Mouse (Mus musculus): Measurements from ENCODE around the gene Col28a1.

Gene Col28a1

GRCm38 (mm10) chr6:8192517-8192916 lies at the start of gene Col28a1:
Col28a1 (minus strand) TSS chr6:8192617.
- DNase-seq, result no peak

GRCm38 (mm10) chr6:8228596-8228995 lies 36.2 kb upstream of the Col28a1 start:
- DNase-seq, result no peak

GRCm38 (mm10) chr6:8227035-8227434 lies 34.6 kb upstream of the Col28a1 start:
- no peak for DNase-seq

- no peak for DNase-seq
These were observed 18.2 kb upstream of the Col28a1 start for GRCm38 (mm10) chr6:8210661-8211060.

GRCm38 (mm10) chr6:8209866-8210186 lies 17.4 kb upstream of the Col28a1 start:
- no peak for DNase-seq

GRCm38 (mm10) chr6:8209047-8209865 lies 16.8 kb upstream of the Col28a1 start, which contains the start of gene Mios:
Mios (plus strand) TSS chr6:8209222.
- DNase-seq, result peak; percentile 86

- DNase-seq, result no peak
These were observed 2.5 kb downstream of the Col28a1 start for GRCm38 (mm10) chr6:8189917-8190316.

GRCm38 (mm10) chr6:8188599-8189233 lies 3.7 kb downstream of the Col28a1 start:
- no peak for DNase-seq

DNA sequence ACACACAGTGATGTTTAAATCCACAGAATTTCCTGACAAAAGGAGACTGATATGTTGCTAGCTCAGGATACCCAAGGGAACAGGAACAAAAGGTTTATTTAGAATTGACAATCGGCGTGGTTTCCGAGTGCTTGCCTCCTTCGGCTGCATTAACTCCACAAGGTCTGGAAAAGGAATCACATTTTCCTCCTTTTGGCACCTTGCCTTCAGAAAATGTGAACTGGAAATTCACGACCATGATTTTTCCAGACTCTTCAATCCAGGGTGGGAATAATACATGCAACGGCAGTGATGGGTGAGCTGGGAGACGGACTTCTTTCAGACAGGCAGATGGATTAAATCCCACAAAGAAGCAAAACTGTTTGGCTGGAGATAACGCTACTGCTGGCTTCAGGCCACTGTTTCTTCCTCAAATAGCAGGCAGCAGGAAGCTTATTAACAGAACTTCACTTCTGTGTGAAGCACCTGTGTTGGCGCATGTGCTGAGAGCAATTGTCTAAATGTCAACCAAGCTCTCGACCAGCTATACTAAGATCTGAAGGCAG lies 13.9 kb downstream of the Col28a1 start:
- no peak for DNase-seq

GRCm38 (mm10) chr6:8176116-8176515 lies 16.3 kb downstream of the Col28a1 start:
- no peak for DNase-seq

DNA sequence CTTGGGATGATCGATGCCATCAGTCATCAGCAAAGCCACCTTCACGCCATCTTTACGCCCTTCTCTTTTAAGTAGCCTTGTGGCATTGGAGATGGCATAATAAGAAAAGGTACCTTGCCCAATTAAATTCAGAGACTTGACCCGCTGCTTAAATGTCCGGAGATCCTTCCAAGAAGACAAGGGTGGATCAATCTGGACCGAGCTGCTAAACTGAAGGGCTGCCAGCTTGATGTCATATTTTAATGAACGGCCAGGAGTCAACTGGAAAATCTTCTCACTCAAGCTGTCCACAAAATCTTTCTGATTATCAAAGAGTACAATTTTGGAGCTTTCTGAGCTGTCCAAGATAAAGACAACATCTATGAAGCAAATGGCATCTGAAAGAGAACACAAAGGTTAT lies 17.1 kb downstream of the Col28a1 start:
- no peak for DNase-seq

DNA sequence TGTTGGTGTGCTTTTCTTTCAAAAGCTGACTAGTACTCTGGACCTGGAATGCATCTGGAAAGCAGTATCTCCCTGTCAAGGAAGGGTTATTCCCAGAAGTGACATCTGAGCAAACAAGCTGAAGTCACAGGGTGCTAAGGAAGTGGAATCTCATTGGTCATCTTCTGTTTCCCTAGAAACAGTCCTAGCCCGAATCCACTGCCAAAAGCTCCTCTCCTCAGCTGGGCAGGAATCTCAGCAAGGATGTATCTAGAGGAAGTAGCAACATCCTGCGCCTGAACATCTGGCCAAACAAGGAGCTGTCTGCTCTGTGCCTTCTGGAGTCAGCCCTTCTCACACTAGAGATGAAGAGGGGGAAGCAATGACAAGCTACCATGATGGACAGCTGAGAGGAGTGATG lies 18.4 kb downstream of the Col28a1 start:
- DNase-seq, result no peak

GRCm38 (mm10) chr6:8172101-8172500 lies 20.3 kb downstream of the Col28a1 start:
- DNase-seq, result no peak

GRCm38 (mm10) chr6:8164741-8165140 lies 27.7 kb downstream of the Col28a1 start:
- DNase-seq, result no peak

GRCm38 (mm10) chr6:8160001-8160400 lies 32.4 kb downstream of the Col28a1 start:
- DNase-seq, result no peak

DNA sequence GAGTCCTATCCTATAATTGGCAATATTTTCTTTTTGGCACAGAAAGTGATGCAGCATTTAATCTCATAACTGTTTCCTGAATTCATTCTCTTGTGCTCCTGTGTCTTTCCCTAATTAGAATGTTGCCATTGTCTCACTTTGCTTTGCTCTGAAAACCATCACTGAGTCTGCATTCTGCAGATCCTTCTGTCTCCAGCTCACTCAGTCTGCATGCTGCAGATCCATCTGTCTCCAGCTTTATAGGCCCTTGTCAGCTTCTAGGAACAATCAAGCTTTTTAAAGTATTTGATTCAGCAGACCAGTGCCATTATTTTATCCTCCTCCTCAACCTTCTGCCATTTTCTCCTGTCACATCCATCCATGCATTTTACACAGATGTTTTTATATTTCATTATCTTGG lies 35.3 kb downstream of the Col28a1 start:
- DNase-seq, result no peak

GRCm38 (mm10) chr6:8152551-8153361 lies 39.7 kb downstream of the Col28a1 start:
- DNase-seq, result no peak

GRCm38 (mm10) chr6:8148916-8149315 lies 43.5 kb downstream of the Col28a1 start:
- DNase-seq, result no peak

DNA sequence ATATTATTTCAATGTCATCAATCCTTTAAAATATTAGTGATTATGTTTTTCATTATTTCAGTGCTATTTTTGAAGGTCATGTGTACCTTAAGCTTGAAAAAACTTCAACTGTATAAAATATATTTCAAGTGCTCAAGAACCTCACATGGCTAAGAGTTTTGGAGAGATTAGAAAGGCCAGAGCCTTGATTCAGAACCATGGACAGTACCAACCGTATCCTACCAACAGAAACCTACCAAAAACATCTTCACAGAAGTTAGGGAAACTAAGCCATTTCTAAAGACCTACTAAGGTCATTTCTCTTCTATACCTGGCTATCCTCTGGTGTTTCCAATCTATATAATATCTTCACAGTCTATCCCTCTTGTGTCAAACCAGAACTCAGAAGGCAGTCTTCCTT lies 50.5 kb downstream of the Col28a1 start:
- no peak for DNase-seq

- DNase-seq, result no peak
These were observed 62.3 kb downstream of the Col28a1 start for GRCm38 (mm10) chr6:8130149-8130548.

DNA sequence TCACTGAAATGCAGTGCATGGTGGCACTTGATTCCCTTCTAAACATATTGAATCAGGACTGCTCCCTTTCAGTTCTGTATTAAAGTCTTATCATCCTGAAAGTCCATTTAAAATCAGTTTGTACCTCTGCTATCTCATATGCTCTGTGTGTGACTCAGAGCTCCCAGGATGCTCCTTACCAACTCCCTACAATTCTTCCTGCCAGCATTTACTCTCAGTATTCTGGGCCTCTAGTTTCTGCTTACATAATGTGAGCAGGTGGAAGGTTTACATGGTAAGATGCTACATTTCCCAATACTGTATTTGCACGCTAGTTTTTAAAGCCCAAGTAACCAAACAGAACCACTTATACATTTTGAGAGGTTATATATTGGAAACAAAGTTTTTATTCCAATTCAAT lies 64.3 kb downstream of the Col28a1 start:
- no peak for DNase-seq

DNA sequence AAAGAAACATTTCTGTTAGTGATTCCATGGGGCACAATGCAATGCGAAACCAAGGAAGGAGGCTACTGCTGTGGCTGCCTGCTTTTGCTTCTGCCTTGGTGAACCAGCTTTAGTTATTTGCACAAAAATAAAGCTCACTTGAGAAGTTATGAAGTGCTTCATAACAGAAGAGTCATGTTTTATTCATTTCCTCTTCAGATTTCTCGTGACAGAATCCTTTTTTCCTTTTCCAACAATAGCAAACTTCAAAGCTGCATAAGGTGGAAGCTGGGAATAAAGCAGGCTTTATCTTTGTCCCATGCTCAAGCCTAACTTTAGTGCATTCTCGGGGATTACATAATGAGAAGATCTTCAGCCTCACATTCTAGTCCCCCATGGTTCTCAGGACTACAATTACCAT lies 65.9 kb downstream of the Col28a1 start:
- DNase-seq, result peak; percentile 3

GRCm38 (mm10) chr6:8119116-8119515 lies 73.3 kb downstream of the Col28a1 start:
- DNase-seq, result no peak
